Mouse (Mus musculus) cerebellum, adult 2 months (tissue): ENCODE measurements at regions not wholly inside any gene's neighbourhood (a gene's known extent, or its start where the extent isn't known, plus 50 kb on each side); places are given as distances from the start of the nearest gene placed in this dataset.

ENCODE experiments used
- CTCF ChIP-seq: fragments of 200-500 bp; IDR thresholded peaks from 2 replicates; pipeline ENCODE4 v1.5.1; 2011; ENCODE audit warnings: low read depth, mild to moderate bottlenecking, control low read depth, low read length, moderate library complexity, borderline replicate concordance; ENCODE audit not compliant: insufficient read depth
- POLR2A ChIP-seq: fragments of 200-500 bp; IDR thresholded peaks from 2 replicates; pipeline ENCODE4 v1.6.1; 2011; ENCODE audit warnings: low read length, control low read depth, borderline replicate concordance; ENCODE audit not compliant: insufficient read depth

DNA sequence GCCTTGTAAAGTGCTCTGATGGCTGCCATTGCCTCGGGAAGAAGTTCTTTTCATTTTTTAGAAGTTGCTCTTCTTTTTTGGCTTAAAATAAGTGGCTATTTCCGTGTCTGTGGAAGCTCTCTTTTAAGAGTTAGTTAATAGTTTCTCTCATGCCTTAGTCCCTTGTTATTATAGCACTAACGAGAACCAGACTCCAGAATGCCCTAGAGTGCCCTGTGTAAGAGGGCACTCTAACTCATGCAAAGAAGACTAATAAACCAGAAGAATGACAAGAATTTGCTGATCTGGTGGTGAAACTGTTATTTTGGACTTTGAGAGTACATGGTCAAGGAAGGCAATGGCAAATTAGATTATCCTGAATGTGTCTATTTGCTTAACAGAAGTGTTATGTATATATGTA is 202.6 kb downstream of the Dkk2 start:
- TF ChIP-seq CTCF = no peak
- TF ChIP-seq POLR2A = no peak
